In genomic region chr17:3397836-3398235, GRCm38 (mm10) we compare ENCODE assay signal across 17 mouse cellular contexts.
A peak's percentile ranks its signal among the peaks of the same experiment; 100 is the strongest.
DNase-seq lines count a peak whose midpoint lies in the region; ATAC-seq and TF ChIP-seq lines count a peak whose summit lies in the region.
"Had no signal": no experiment of that assay in that cellular context is flagged by ENCODE, and none has a peak within 500 bp of the region (broad histone marks: within the 10 kb centered on the region; RNA-seq: fewer than 3 reads in every experiment).

No protein-coding gene starts in this region.

- intact Hi-C loops in left cerebral cortex, adult 2 months (cut with DNase I) = no loop called here
- intact Hi-C loops in left cerebral cortex, postnatal 14 days (cut with DNase I) = no loop called here

- no peak overlapping the region for H3K9ac ChIP-seq in heart, embryonic 15.5 days
- H3K9ac ChIP-seq: embryonic facial prominence, embryonic 12.5 days; hindbrain, embryonic 14.5 days; liver, embryonic 14.5 days had no signal

- peak overlapping the region; percentile 45 for H3K4me3 ChIP-seq in left cerebral cortex, adult 2 months
- H3K4me3 ChIP-seq in heart, embryonic 15.5 days = peak overlapping the region; percentile 19
- H3K4me3 ChIP-seq: embryonic facial prominence, embryonic 12.5 days had no signal

- peak overlapping the region; percentile 41 for H3K4me2 ChIP-seq in heart, embryonic 15.5 days
- H3K4me2 ChIP-seq: embryonic facial prominence, embryonic 12.5 days; hindbrain, embryonic 14.5 days had no signal

- H3K36me3 ChIP-seq in heart, embryonic 15.5 days = no peaks in the 10 kb centered on the region
- H3K36me3 ChIP-seq: embryonic facial prominence, embryonic 12.5 days had no signal

- no peaks in the 10 kb centered on the region for H3K9me3 ChIP-seq in heart, embryonic 15.5 days (replicated peaks)
- H3K9me3 ChIP-seq: embryonic facial prominence, embryonic 12.5 days had no signal

- TF ChIP-seq CTCF in left cerebral cortex, adult 2 months (IDR thresholded peaks at IDR 0.05) = no peak

- DNase-seq in gastrocnemius, adult 18-20 months (ENCODE audit: low spot score) = peak; percentile 16
- no peak for DNase-seq in gastrocnemius, postnatal 10 days
- no peak for DNase-seq in left cerebral cortex, adult 2 months (ENCODE audit: extremely low spot score in 1 of 2, low spot score in 2 of 2)
- no peak for DNase-seq in left cerebral cortex, postnatal 14 days (ENCODE audit: low spot score in 2 of 2)
- DNase-seq in skeletal muscle tissue, adult 2 months (ENCODE audit: low read depth, low spot score) = peak; percentile 23
- no peak for DNase-seq in embryo, embryonic 10 days (ENCODE audit: low spot score)
- DNase-seq in frontal cortex, postnatal 25 days (ENCODE audit: low spot score in 2 of 2) = no peak
- DNase-seq: B cell, adult 2 months; cerebellum, postnatal 14 days; layer of hippocampus, adult 9-11 months; lung, postnatal 10 days; thymus, postnatal 4 days had no signal

- ATAC-seq in heart, embryonic 15.5 days (replicated peaks; ENCODE audit: insufficient number of reproducible peaks, insufficient read depth, low FRiP score, low read depth) = no peak
- ATAC-seq: intestine, embryonic 16.5 days had no signal

- H3K27ac ChIP-seq in left cerebral cortex, adult 2 months = peak overlapping the region; percentile 44
- H3K27ac ChIP-seq in heart, embryonic 15.5 days = no peak overlapping the region
- H3K27ac ChIP-seq: hindbrain, embryonic 14.5 days; liver, embryonic 14.5 days had no signal

- peaks cover 9% of the 10 kb centered on the region; the same call in 1 of the 2 replicates for H3K4me1 ChIP-seq in heart, embryonic 15.5 days (replicated peaks)

- no peaks in the 10 kb centered on the region for H3K27me3 ChIP-seq in heart, embryonic 15.5 days
- H3K27me3 ChIP-seq: embryonic facial prominence, embryonic 12.5 days had no signal

- WGBS in heart, embryonic 15.5 days = 33% methylated on average over 5 of the region's 5 CpGs

Comparison
In these comparisons a context has a peak if more than half of its experiments do, and no peak if none do; other contexts are left out.
1. DNase-seq: peak in gastrocnemius, adult 18-20 months (single experiment) and skeletal muscle tissue, adult 2 months (single experiment); none in gastrocnemius, postnatal 10 days (single experiment), left cerebral cortex, adult 2 months (0 of 2), left cerebral cortex, postnatal 14 days (0 of 2), embryo, embryonic 10 days (single experiment) and frontal cortex, postnatal 25 days (0 of 2).